Mouse (Mus musculus) C2C12 (cell line): ENCODE results near the gene Dhx9.

Source experiments
- CEBPB ChIP-seq: IDR thresholded peaks from one replicate; pipeline ENCODE4 v1.6.1; 2011; ENCODE audit warnings: low read depth, mild to moderate bottlenecking, control low read depth, moderate library complexity
- CTCF ChIP-seq: IDR thresholded peaks from one replicate; pipeline ENCODE4 v1.5.1; 2011; ENCODE audit not compliant: control insufficient read depth, insufficient read depth, insufficient read length
- MAX ChIP-seq: IDR thresholded peaks from one replicate; pipeline ENCODE4 v1.6.1; 2011; ENCODE audit warnings: mild to moderate bottlenecking, control low read depth
- MYOG ChIP-seq: IDR thresholded peaks from one replicate; pipeline ENCODE4 v1.6.1; 2011; ENCODE audit not compliant: control insufficient read depth, insufficient read length; ENCODE audit errors: extremely low read depth
- USF1 ChIP-seq: IDR thresholded peaks from one replicate; pipeline ENCODE4 v1.6.1; 2011; ENCODE audit warnings: low read depth, mild to moderate bottlenecking, control low read depth, moderate library complexity

- no peak for TF ChIP-seq USF1
- TF ChIP-seq MAX: no peak
- TF ChIP-seq CTCF: no peak
- no peak for TF ChIP-seq CEBPB
- no peak for TF ChIP-seq MYOG
Measured at GRCm38 (mm10) chr1:153424271-153424670, 63.2 kb downstream of the Dhx9 start.
